ENCODE assay signal across 22 mouse cellular contexts in genomic region chr15:79733192-79733591, GRCm38 (mm10).
"Had no signal": no experiment of that assay in that cellular context is flagged by ENCODE, and none has a peak within 500 bp of the region (broad histone marks: within the 10 kb centered on the region; RNA-seq: fewer than 3 reads in every experiment).

No protein-coding gene starts in this region.

- DNase-seq: kidney, adult 18-20 months; kidney, adult 9 months; kidney, postnatal 14 days; kidney, postnatal 4 days; liver, embryonic 13.5 days; lung, adult 18-20 months; lung, postnatal 10 days; lung, postnatal 36 days; retina, postnatal 1 day; right cerebral cortex, postnatal 25 days; thymus, adult 2 months; thymus, postnatal 14 days; thymus, postnatal 4 days had no signal

- ATAC-seq: midbrain, embryonic 13.5 days; midbrain, embryonic 16.5 days had no signal

- H3K4me1 ChIP-seq: limb, embryonic 10.5 days; limb, embryonic 13.5 days; lung, embryonic 15.5 days; midbrain, embryonic 10.5 days; midbrain, embryonic 13.5 days; neural tube, embryonic 13.5 days had no signal

- H3K27ac ChIP-seq: limb, embryonic 10.5 days; limb, embryonic 13.5 days; liver, embryonic 13.5 days; lung, embryonic 15.5 days; midbrain, embryonic 10.5 days; midbrain, embryonic 13.5 days; neural tube, embryonic 13.5 days had no signal

- H3K9me3 ChIP-seq: limb, embryonic 10.5 days; limb, embryonic 13.5 days; liver, embryonic 13.5 days; lung, embryonic 15.5 days; megakaryocyte, embryonic 14.5 days; midbrain, embryonic 10.5 days; midbrain, embryonic 13.5 days; neural tube, embryonic 13.5 days had no signal

- H3K4me2 ChIP-seq: limb, embryonic 13.5 days; liver, embryonic 13.5 days; lung, embryonic 15.5 days; midbrain, embryonic 13.5 days; neural tube, embryonic 13.5 days had no signal

- H3K27me3 ChIP-seq: limb, embryonic 13.5 days; liver, embryonic 13.5 days; lung, embryonic 15.5 days; megakaryocyte, embryonic 14.5 days; midbrain, embryonic 13.5 days; neural tube, embryonic 13.5 days had no signal

- H3K4me3 ChIP-seq: limb, embryonic 10.5 days; limb, embryonic 13.5 days; liver, embryonic 13.5 days; lung, embryonic 15.5 days; megakaryocyte, embryonic 14.5 days; midbrain, embryonic 10.5 days; midbrain, embryonic 13.5 days; myocyte; neural tube, embryonic 13.5 days had no signal

- H3K9ac ChIP-seq: limb, embryonic 13.5 days; liver, embryonic 13.5 days; lung, embryonic 15.5 days; midbrain, embryonic 13.5 days; neural tube, embryonic 13.5 days had no signal
